Mouse (Mus musculus) right cerebral cortex, postnatal 14 days (tissue): Measurements from ENCODE around the gene Amph.
"Not testable (repeated sequence)": the region's sequence is repeated elsewhere in the genome, so short reads cannot be mapped to it uniquely, and the experiment has no call there.

ENCODE experiments used
- DNase-seq: peaks from one replicate; pipeline ENCODE4 v3.0.0; 2022

Amph gene

DNA sequence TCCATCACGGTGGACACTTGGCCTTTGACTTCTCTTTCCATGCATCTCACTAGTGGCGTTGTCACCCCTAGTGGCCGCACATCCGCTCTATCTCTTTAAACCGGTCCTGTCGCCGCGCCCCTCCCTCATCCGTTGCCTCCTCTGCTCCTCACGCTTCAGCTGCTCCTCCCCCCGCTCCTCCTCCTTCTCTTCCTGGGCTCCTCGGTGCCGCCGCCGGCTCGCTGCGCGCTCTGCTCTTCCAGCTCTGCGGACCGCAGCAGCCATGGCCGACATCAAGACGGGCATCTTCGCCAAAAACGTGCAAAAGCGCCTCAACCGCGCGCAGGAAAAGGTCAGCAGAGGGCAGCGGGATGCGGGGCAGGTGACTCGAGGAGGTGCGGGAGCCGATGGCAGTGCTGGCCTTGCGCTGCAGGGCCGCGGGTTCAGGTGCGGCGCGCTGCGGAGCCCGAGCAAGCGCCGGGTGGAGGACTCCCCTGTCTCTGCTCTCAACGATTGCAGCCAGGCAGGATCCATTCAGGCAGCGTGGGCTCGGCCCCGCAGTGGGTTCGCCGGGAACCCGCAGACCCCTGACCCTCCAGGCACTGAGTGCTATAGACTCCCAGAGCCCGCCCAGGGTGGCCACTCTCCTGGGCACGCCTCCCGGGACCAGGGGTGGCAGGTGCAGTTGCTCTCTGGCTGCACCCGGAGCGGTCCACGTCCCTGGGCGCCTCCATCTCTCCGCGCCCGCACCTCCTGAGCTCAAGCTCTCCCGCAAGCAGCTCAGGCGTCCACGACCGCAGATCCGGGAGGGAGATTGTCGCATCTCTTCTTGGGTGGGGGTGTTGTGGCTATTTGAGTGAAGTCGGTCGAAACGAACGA is at the start of gene Amph:
TSS of gene Amph (plus strand) at position 35 of the 858 bp plus-strand sequence.
- DNase-seq, result peak; percentile 93

DNA sequence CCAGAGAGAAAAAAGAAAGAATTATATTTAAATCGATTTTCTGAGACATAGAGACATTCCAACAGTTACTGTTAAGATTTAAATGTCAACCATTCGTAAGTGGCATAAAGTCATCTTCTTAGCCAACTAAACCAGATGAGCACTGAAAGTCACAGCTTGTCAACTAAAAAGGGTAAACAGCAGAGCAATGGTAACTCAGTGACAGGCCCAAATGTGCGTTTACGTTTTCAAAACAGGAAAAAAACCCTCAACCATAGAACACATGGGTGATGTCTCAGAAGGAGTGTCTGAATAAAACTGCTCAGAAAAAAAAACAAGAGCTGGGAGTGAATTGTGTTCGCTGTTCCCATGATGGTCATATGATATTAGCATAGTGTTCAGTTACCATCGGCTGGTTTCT is 44.4 kb upstream of the Amph start:
- DNase-seq, result no peak

DNA sequence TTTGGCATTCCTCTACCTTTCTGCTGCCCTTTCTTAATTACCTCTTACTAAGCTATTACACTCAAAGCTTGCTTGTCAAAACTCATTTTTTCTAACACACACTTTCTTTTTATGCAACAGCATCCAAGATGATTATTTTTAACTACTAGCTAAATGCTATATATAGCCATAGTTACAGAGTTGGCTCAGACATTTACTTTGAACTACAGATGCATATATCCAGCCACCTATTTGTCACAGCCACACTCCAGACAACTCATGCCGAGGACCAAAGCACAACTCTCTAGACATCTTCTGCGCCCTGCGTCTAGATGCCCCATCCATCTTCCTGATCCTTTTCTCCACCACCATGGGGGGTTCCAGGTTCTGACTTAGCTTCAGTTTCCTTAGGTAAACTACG is 33.2 kb upstream of the Amph start:
- no peak for DNase-seq

DNA sequence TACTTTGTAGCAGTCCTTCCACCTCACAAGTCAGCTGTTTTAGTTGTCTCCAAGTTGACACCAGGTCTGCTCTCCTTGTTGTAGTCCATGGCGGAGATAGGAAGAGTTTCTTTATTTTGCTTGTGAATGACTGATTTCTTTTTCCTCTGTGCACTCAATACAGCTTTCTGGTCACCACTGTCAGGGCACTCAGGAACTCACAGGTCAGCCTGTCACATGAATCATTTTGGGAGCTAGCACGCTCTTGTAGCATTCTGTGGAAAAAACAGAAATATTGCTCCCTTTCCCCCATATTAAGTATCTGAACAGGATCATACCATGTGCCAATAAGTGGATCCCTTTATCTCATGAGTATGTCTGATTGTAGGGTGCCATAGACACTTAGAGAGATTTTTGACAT is 14.8 kb upstream of the Amph start:
- not testable (repeated sequence) for DNase-seq

DNA sequence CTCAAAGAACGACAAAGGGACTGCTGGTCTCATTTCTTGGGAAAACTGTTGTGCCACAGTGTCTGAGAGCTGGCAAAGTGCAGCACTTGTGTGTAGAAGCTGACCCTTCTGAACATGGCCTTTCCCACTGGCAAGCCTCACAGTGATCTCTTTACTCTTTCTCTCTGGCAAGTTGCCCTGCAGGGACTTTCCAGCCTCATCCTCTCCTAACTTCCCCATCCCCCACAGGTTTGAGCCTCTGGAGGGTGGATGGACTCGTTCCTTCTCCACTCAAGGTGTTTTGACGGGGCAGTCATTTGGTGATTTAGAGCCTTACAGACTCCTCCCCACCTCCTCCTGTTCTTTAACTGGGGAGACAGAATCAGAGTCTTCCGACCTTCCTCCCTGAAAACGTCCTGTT is 319 bp upstream of the Amph start:
- DNase-seq, result no peak

DNA sequence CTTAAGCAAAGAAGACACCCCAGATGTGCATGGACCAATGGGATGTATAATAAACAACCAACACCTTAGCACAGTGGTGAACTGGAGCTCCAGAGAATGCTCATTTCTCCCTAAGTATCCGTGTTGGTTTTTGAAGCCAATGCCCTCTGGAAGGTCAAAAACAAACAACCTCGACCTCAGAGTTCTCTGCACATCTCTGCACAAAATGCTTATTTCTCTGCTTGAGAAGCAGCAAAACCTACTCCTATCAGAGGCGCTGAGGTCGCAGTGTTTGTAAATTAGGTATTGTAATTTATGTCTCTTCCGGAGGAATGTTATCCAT is 985 bp downstream of the Amph start:
- no peak for DNase-seq

DNA sequence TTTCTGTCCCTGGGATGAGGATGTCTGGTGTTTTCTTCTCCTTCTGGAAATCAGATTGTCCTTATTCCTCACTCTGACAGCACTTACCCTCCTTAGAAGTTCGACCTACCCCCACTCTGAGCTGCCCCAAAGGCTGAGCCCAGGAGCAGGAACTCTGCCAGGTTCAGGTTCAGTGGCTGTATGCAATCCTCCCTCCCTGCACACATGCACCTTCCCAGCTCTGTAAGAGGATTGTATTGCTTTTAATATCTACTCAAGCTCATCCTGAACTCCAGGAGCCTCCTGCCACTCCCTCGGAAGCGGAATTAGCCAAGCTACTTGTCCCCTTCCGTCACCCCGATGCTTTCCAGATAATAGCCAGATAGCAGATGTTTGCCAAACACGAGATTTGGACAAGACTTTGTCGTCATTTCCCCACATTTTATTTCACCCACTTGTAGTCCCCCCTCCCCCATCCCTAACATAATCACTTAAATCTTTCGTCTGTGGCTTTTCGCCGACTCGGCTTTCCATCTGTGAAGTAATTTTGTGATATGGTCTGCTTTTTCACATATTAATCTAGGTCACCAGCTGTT is 1.7 kb downstream of the Amph start:
- DNase-seq, result no peak

DNA sequence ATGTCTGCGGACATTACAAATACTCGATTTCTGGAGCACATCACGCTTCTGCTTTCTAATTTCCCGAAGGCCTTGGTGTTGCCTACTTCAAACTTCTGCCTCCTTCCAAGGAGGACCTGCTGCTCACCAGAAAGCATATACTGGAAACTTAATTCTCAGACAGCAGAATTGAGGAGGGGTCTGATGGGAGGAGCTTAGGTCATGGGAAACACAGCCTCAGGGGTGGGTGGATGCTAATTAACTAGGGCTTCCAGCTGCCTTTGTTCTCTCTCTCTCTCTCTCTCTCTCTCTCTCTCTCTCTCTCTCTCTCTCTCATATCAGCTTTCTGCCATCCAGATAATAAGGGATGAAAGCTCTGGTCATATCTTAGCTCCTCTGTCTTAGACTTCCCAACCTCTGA is 5.6 kb downstream of the Amph start:
- DNase-seq, result no peak

DNA sequence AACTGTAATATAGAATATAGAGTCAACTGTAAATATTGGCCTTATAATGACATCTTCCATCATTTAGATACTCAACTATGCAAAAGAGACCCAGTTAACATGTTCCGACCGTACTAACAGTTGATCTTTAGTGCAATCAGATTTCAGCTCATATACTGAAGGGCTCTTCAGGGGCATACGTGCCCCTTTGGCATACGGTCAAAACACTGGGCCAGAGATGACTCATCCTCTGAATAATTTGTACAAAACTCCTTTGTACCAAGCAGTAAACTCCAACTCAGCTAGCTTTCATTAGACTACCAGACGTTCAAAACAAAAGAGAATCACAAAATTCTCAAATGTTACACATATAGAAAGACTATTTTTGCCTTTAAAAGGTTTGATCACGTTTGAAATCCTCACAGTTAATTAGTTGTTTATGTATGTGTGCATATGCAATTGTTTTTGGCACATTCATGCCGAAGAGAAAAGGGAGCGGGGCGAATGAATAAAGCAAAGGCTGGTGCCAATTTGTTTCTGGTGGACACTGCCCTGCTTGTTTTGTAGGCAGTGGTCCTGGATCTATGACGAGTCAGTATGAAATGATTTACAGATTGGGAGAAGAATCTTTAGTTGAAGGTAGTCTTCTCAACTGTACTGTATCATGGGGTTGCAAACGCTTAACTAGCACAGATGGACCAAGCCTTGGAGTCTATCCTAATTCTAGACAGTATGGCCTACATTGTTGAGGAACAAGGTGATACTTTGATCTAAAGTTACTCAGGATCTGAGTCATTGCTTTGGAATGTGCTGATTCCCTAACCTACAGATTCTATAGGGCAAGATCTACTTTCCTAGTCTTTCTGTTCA is 8.3 kb downstream of the Amph start:
- no peak for DNase-seq

DNA sequence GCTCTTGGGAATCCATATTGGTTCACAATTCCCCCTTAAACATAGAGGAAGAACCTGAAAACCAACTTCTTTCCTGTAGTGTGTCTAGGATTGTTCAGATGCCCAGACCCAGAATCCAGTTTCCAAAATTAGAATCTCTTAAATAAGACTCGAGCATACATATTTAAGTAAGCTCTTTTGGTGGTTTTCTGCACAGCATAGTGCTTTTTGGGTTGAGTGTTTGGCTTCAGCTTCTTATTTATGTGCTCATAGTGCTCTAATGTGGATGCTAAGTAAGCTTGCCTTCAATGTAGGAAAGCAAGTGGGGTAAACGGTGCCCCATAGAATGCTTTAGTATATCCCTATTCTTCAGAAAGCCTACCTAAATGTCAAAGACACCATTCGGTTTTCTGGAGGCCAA is 9.0 kb downstream of the Amph start:
- no peak for DNase-seq

DNA sequence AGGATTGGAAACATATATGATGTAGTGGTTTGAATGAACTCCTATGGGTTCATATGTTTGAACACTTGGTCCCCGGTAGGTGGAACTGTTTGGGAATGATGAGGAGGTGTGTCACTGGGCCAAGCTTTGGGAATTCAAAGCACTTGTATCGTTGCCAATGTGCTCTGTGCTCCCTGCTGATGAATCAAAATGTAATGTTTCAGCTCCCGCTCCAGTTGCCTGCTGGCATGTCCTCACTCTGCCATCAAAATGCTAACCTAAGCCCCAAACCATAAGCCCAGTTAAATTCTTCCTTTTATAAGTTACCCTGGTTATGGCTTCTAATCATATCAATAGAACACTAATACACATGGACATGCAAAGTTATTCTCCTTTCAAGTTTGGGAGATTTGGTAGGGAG is 24.6 kb downstream of the Amph start:
- no peak for DNase-seq

DNA sequence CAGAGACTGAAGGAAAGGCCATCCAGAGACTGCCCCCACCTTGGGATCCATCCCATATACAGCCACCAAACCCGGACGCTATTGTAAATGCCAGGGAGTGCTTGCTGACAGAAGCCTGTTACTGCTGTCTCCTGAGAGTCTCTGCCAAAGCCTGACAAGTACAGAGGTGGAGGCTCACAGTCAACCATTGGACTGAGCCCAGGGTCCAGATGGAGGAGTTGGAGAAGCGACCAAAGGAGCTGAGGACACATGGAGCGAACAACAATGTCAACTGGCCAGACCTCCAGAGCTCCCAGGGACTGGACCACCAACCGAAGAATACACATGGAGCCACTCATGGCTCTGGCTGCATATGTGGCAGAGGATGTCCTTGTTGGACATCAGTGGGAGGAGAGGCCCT is 26.3 kb downstream of the Amph start:
- no peak for DNase-seq

DNA sequence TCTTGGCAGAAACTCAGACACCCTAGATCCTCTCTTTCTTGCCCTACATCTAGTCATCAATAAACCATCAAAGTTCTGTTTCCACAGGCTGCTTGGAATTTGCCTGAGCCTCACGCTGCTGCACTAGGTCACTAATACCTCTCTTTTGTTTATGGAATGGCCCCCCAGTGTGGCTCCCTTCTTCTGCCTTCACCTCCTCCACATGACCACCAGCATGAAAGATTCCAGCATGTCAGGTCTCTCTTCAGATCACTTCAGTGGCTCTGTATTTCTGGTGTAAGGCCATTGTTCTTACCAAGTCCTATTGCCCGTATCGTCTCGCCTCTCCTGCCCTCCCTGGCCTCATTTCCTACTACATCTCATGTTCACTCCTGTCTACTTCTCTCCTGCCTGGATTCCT is 39.3 kb downstream of the Amph start:
- DNase-seq, result no peak

DNA sequence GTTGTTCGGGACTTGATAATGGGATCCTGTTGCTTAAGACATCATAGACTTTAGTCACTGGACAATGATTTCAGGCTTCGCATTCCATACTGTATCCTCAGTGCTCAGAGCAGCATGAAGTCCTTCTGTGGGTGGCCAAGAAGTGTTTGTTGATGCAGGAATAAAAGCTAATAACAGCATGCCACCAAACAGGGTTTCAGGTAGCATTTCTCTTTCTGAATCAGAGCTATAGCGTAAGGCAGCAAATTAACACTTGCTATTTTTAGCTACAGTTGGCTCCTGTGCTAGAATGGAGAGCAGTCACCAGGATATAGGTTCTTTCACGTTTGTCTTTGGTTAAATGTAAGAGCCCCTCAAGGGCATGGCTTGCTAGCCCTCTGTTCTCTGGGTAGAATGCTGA is 40.3 kb downstream of the Amph start:
- DNase-seq, result no peak

DNA sequence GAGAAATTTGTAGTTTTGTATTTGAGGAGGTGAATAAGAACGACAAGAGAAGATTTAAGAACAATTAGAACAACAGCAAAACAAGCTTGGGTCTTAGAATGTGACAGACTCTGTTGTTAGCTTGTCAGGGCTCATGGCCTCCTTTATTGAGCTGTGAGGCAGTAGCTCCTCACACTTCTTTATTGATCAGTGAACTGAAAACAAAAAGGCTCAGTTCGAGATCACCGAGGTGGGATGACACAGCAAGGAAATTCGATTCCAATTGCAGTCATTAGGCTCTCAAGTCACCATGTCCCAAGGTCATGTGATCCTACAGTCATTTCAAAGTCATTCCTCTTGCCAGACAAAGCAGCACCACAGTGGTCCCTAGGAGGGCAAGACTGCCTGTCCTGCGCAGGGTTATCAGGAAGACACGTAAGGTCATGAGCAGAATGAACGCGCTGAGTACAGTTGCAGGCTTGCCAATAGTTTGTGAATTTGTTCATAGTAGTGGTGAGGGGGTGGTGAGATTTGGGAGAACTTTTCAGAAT is 41.2 kb downstream of the Amph start:
- no peak for DNase-seq

DNA sequence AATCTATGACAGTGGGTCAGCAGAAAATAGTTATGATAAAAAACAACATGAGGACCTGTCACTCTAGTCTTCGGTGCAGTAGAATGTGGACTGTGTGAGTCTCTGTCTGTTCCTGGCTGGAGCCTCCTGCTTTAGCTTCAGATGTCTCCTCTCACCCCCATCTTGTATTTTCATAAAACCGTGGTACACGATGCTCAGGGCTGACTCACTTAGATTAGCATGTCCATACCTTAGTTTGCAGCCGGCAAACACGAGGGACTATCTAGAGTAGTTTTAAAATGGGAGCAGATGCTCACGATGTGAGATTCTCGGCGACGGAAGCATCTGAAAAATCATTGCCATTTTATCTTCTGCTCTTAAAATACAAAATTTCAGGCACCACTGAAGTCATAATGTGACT is 54.5 kb downstream of the Amph start:
- DNase-seq, result no peak

DNA sequence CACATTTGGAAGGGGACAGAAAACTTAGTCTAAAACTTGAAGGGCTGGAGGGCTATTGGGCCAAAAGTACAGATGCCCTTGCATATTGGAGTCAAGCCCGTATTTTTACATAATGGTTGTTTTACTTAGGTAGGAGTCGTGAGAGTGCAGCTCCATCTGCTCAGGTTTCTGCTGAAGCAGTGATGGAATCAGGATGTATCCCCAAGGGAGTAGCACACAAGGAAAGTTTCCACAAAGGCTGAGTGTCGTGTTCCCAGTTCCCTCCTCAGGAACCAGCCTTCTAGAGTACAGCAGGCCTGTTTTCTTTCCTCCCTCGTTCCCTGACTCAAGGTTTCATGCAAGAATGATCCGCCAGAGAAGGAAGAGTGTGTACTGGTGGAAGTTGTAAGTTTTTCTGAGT is 56.4 kb downstream of the Amph start:
- no peak for DNase-seq

DNA sequence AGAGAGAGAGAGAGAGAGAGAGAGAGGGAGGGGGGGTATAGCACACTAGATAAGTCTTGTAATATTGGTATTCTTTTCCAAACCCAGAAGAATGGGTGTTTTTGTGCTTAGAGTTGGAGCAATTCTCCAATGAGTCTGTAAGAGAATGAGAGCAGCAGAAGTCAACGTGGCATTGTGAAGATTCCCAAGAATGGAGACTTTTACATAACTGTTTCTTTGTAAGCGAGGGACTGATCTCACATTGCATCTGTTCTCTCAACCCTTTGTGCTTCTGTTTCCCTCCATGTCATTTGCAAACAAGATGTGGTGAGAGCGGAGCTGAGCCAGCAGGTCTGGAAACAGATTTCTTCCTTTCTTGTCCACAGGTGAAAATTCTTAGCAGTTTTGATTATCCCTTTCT is 60.4 kb downstream of the Amph start:
- no peak for DNase-seq

DNA sequence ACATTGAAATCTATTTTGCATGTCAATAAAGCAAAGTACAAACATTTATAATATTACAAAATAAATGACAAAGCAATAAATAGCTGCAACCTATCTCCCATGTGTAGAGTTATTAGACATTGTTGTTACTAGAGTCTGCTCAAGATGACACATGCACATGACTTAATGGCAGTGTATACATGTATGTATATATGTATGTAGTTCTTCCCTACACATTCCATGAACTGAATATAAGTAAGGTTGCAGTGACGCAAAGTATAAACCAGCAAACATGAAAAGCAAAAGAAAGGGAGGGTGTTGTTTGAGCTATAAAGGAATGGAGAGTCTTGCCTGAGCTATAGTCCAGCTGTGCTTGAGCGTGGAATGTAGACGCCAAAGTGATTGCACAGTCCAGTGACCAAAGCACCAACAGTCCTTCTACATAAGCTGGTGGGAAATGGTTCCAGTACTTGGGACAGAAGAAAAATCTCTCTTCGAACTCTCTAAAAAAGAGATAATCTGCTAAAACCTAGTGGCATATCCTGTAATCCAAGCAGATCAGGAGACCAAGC is 66.9 kb downstream of the Amph start:
- no peak for DNase-seq

DNA sequence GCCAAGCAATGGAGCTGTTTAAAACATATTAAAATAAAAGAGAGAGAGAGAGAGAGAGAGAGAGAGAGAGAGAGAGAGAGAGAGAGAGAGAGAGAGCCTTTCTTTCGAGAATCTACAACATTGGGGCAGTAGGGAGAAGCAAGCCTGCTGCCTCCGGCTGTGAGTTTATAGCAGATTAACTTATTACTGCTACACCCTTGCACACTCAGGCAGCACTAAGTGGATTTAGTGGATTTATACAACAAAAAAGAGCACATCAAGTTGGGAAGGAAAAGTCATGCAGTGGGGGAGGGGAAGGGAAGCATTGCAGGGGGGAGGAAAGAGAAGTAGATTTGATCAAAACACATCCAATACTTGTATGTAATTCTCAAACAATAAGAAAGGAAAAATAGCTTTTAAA is 73.5 kb downstream of the Amph start:
- no peak for DNase-seq

DNA sequence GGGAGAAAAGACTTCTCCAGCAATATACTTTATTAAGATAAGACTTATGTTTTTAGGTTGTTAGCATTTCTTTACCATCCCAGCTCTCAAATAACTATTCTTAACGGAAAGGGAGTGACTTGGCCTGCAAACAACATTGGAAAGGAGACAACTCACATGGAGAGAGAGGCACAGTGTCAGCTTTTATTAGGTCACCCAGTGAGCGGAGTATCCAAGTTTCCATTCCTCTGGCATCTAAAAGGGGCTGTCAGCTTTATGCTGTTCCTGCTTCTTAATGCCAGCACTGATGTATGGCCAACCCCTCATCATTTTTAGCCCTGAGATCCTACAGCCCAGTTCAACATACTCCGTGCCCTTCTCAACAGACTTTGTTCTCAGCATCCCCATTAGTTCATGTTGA is 74.3 kb downstream of the Amph start:
- DNase-seq, result no peak

DNA sequence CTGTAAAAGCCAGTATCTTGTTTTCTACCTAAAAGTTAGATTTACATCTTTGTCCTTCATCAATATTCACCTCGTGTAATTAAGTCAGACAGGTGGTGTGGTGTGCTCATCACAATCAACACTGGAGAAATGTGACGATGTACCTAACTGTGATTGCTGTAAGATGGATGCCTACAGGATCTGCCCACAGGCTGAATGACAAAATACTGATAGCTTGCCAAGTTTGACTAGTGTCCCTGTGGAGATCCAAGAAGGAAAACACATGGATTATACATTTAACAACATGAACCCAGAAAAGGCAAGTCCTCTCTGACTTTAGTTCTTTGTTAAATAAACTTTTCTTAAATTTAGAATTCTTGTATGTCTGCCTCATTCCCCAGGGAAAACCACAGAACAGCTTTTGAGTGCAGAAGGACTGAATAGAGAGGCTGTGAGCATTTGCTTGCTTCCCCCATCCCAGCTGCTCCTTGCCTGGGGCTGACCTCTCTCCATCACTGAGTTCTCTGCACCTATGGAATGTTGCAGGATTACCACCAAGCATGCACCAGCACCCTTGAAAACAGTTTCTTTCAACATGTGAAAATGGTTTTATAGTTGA is 77.2 kb downstream of the Amph start:
- no peak for DNase-seq

DNA sequence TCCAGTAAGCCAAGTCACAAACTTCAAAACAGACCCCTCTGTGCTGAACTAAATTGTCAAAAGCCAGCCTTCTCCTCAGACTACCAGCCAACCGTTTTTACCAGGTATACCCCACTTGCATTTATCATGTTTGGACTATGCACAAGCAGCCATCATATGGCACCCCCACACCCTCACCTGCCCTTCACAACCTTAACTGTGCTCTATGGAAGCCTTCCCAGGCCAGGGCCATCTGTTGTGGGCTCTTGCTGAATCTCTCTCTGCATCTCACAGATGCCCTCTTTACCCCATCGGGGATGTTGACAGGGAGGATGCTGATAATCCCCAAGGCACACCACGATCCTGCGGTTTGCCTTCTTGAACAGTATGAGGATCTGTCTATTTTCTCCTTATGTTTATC is 77.9 kb downstream of the Amph start:
- DNase-seq, result no peak
